Mouse (Mus musculus) hindbrain, postnatal 0 days (tissue): ENCODE data around the gene Rab4b. TPM values are rescaled to one million over a fixed set of nuclear protein-coding genes. Genes with fewer than 3 reads are reported as not detected.

ENCODE experiments used
- ATAC-seq: fragments of 200-750 bp; cut with Nextera tagmentation; 2 replicates; pipeline ENCODE4 v1.8.0; 2017; ENCODE audit warnings: mild to moderate bottlenecking, moderate TSS enrichment, moderate library complexity
- DNase-seq: peaks from one replicate; pipeline ENCODE4 v3.0.0-alpha.2; 2015; ENCODE audit warnings: low spot score
- H3K27ac ChIP-seq: fragments of 300-500 bp; sonication (generic); 2 replicates; pipeline ENCODE4 v1.5.1; 2014; ENCODE audit warnings: mild to moderate bottlenecking
- H3K27me3 ChIP-seq: fragments of 300-500 bp; sonication (generic); 2 replicates; pipeline ENCODE4 v1.6.1; 2014; ENCODE audit warnings: low read length, mixed read lengths; ENCODE audit not compliant: insufficient read depth
- H3K36me3 ChIP-seq: fragments of 300-500 bp; sonication (generic); 2 replicates; pipeline ENCODE4 v1.6.1; 2014; ENCODE audit warnings: low read length, mixed read lengths; ENCODE audit not compliant: insufficient read depth
- H3K4me1 ChIP-seq: fragments of 300-500 bp; sonication (generic); 2 replicates; pipeline ENCODE4 v1.6.1; 2014; ENCODE audit warnings: antibody characterized with exemption, low read length, mixed read lengths; ENCODE audit not compliant: insufficient read depth
- H3K4me2 ChIP-seq: fragments of 300-500 bp; sonication (generic); 2 replicates; pipeline ENCODE4 v1.6.1; 2014; ENCODE audit warnings: low read depth, mild to moderate bottlenecking, low read length, moderate library complexity, mixed read lengths
- H3K4me3 ChIP-seq: fragments of 300-500 bp; sonication (generic); 2 replicates; pipeline ENCODE4 v1.5.1; 2014; ENCODE audit warnings: low read length
- H3K9ac ChIP-seq: fragments of 300-500 bp; sonication (generic); replicated peaks from 2 replicates; pipeline ENCODE4 v1.6.1; 2014; ENCODE audit warnings: mild to moderate bottlenecking, low read length, moderate library complexity, mixed read lengths
- H3K9me3 ChIP-seq: fragments of 300-500 bp; sonication (generic); 2 replicates; pipeline ENCODE4 v1.6.1; 2016; ENCODE audit warnings: low read length, mixed read lengths
- CTCF ChIP-seq: IDR thresholded peaks from 2 replicates; pipeline ENCODE4 v1.5.1; 2016; ENCODE audit warnings: antibody characterized with exemption, control low read depth, low read depth
- WGBS: fragments of 180-500 bp; shearing (Covaris S2); extraction: QIAGEN DNeasy Blood & Tissue Kit; methylation state at CpG from one replicate; pipeline ENCODE4 v1.1.7; 2014; 5-methylcytosine and 5-hydroxymethylcytosine counted together
- polyA plus RNA-seq: library from polyadenylated mRNA; unstranded; fragments of >200 nt; fragmentation: Nextera tagmentation; extraction: Ambion mirVana; gene quantifications from 2 replicates; pipeline ENCODE4 v1.2.1, GENCODE M21; 2015
- total RNA-seq: library from RNA; depleted of rRNA; stranded (reverse); fragments of >200 nt; gene quantifications from 2 replicates; pipeline ENCODE4 v1.2.3, GENCODE M21; 2014

The Rab4b gene
- total and polyA plus RNA-seq, 2 experiments from 2014 or later = 76.9 to 125 TPM

DNA sequence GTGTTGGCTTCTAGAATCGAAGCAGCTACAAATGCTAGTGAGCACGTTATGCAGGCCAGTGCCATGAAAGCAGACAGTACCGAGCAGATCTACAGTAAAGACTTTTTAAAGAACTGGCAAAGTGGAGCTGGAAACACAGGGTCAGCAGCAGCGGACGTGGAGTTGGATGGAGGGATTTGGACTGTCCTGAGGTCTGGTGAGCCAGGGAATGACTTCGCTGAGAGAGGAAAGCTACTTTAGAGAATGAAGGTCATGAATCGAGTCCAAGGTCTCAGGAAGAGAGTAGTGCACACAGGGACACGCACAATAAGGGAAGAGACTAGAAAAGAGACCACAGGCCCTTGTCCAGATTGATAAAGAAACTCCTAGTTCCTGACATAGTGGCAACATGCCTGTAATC is 18.9 kb upstream of the Rab4b start:
- WGBS = 93% methylated on average over 8 of the region's 8 CpGs
- ATAC-seq (no peak), DNase-seq (no peak)
- Histone ChIP-seq H3K36me3 (peaks cover 19% of the 10 kb centered on the region; the same call in 1 of the 2 replicates), H3K4me3 (no peak overlapping the region), H3K27me3 (no peaks in the 10 kb centered on the region), H3K27ac (no peak overlapping the region), H3K4me2 (no peak overlapping the region), H3K9ac (no peak overlapping the region), H3K4me1 (peaks cover 13% of the 10 kb centered on the region), H3K9me3 (no peaks in the 10 kb centered on the region)
- TF ChIP-seq CTCF = no peak

DNA sequence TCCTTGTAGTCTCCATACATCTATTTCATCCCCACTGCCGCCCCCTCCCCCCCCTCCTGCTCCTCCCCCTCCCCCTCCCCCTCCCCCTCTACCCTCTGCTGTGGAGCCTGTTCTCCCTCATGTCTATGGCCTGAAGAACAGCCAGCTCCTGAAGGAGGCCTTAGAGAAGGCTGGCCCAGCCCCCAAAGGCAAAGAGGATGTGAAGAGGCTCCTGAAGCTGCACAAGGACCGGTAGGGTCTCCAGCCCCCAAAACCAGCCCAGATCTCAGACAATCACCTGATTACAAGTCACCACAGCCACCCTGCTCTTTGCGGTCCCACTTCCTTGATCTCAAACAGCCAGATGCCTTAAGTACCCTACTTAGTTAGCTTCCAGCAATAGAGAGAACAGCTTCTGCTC is 18.4 kb upstream of the Rab4b start:
- 83% methylated on average over 3 of the region's 3 CpGs for WGBS
- Histone ChIP-seq H3K27me3 (no peaks in the 10 kb centered on the region), H3K4me2 (no peak overlapping the region), H3K4me3 (no peak overlapping the region), H3K36me3 (peaks cover 19% of the 10 kb centered on the region; the same call in 1 of the 2 replicates), H3K27ac (no peak overlapping the region), H3K9ac (no peak overlapping the region), H3K9me3 (no peaks in the 10 kb centered on the region), H3K4me1 (peaks cover 13% of the 10 kb centered on the region)
- no peak for TF ChIP-seq CTCF
- no peak for DNase-seq
- no peak for ATAC-seq

DNA sequence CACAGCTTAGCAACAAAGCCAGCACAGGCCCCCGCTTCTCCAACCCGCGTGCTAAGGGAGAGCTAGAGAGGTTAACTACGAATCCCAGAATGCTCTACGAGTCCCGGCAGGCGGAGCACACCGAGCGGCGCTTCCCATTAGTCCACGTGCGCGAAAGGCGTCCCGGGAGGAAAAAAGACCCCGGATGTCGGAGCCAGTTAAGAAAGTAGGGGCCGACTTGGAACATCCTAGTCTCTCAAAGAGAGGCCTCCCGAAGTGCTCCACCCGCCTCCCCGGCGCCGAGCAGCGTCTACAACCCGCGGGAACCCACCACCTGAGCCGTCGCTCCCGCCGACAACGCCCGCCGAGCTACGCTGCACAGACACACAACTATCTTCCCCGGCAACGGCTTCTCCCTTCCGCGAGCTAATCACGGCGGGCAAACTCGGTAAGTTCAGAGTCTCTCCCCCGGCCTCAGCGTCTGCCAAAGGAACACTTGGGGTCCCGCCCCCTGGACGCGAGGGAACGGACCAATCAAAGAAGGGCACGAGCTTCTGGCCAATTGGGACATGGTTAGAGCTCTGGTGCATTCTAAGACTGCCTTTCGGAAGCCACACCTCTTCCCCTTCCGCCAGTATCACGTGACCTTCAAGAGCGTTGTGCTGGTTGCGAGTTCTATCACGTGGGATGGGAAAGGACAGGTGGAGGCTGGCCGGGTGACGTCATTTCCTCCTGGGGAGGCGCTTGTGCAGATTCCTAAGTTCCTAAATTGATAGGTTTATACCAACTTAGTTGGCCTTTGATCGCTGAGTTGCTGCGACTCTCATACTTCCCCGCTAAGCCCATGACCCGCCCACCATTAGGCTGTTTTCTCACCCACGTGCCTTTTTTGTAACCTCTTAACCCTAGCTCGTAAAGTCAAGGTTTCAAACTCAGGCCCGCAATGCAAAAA is 17.2 kb upstream of the Rab4b start, which contains the start of the genes BC024978 and Snrpa:
Gene BC024978, plus strand, starts transcription at position 101 of the 931 bp plus-strand sequence.
Gene Snrpa, minus strand, starts transcription at position 591 of the 931 bp plus-strand sequence.
- H3K4me2 ChIP-seq = peak within 1 kb of the TSS; percentile 82
- DNase-seq = peak; percentile 98
- no peaks in the 10 kb centered on the region for H3K9me3 ChIP-seq
- H3K27ac ChIP-seq = peak within 1 kb of the TSS; percentile 99
- WGBS = under 1% methylated on average over 63 of the region's 64 CpGs
- H3K36me3 ChIP-seq = peaks cover 31% of the 10 kb centered on the region
- H3K9ac ChIP-seq = peak within 1 kb of the TSS; percentile 91
- peaks cover 13% of the 10 kb centered on the region for H3K4me1 ChIP-seq
- H3K27me3 ChIP-seq = no peaks in the 10 kb centered on the region
- H3K4me3 ChIP-seq = peak within 1 kb of the TSS; percentile 84
- ATAC-seq = peak; percentile 98
- TF ChIP-seq CTCF = 0 out of 2 replicates have a peak, but pooled peaks have one; percentile 1

DNA sequence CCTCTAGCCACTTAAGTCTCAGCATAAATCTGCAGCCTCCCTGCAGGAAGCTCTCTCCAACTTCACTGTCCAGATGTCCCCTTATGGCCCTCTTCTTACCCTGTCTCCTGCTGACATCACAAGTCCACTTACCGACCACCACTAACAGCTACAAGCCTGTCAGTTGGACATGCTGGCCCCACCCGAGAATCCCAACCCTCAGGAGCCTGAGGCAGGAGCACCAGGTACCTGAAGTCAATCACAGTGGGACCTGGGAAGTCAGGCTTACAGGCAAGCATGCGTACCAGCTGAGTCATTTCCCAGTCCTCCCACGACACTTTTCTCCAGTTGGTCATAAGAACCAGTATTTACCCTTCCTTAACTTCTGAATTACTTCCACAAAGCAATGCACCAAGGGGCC is 15.0 kb upstream of the Rab4b start:
- Histone ChIP-seq H3K4me1 (peaks cover 13% of the 10 kb centered on the region), H3K9me3 (no peaks in the 10 kb centered on the region), H3K27ac (no peak overlapping the region), H3K36me3 (peaks cover 52% of the 10 kb centered on the region), H3K27me3 (no peaks in the 10 kb centered on the region), H3K4me3 (no peak overlapping the region), H3K9ac (no peak overlapping the region), H3K4me2 (no peak overlapping the region)
- DNase-seq (no peak), ATAC-seq (no peak)
- TF ChIP-seq CTCF = no peak
- 79% methylated on average over 4 of the region's 4 CpGs for WGBS

DNA sequence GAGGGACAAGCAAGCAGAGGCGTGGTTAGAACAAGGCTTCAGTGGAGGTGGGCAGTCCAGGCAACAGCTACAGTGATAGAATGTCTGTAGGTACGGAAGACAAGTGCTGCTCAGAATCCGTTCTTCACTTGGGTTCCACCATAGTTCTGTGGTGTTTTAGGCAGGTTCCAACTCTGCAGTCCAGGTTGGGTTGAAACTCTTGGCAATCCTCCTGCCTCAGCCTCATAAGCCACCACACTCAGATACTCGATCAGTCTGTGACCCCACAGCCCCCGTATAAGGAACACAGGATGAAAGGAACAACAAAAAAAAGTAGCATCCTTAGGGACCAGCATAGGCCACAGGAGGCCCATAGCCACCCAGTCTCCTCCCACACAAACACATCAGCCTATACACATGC is 13.7 kb upstream of the Rab4b start:
- H3K4me3 ChIP-seq = no peak overlapping the region
- WGBS = 94% methylated on average over 5 of the region's 5 CpGs

DNA sequence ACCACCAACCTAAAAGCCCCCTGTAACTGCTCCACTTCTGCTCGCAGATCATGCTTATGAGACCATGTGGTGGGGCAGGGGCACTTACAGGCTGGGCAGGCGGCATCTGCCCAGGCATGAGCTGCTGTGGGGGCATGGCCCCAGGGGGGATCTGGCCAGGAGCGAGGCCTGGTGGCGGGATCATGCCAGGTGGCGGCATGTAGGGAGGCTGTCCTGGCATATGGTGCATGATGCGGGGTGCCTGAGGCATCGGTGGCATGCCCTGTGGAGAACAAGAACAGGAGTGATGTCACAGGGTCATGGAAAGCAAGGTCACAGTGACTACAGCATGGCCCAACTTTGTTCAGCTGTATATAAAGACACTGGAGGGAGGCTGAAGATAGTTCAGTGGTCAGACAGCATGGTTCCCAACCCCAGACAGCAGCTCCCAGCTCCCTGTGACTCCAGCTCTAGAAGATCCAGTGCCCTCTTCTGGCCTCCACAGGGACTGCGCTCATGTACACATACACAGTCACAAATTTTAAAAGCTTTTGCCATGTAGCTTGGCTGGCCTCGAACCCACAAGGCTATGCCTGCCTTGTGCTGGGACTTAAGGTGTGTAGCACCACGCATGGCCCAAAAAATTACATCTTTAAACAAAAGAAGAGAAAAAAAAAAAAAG is 10.7 kb upstream of the Rab4b start:
- H3K4me3 ChIP-seq = no peak overlapping the region
- no peaks in the 10 kb centered on the region for H3K27me3 ChIP-seq
- DNase-seq (no peak), ATAC-seq (no peak)
- no peak overlapping the region for H3K4me2 ChIP-seq
- peaks cover 86% of the 10 kb centered on the region for H3K36me3 ChIP-seq
- H3K4me1 ChIP-seq = peaks cover 6% of the 10 kb centered on the region
- TF ChIP-seq CTCF = peak; percentile 32; the same call in 1 of the 2 replicates
- H3K9me3 ChIP-seq = no peaks in the 10 kb centered on the region
- H3K27ac ChIP-seq = no peak overlapping the region
- H3K9ac ChIP-seq = no peak overlapping the region
- WGBS = 80% methylated on average over 10 of the region's 10 CpGs

More for the DNA sequence above, 13.7 kb upstream of the Rab4b start:
- DNase-seq = no peak
- ATAC-seq = no peak
- TF ChIP-seq CTCF = no peak
- no peak overlapping the region for H3K27ac ChIP-seq
- H3K27me3 ChIP-seq = no peaks in the 10 kb centered on the region
- no peak overlapping the region for H3K9ac ChIP-seq
- no peaks in the 10 kb centered on the region for H3K9me3 ChIP-seq
- peaks cover 13% of the 10 kb centered on the region for H3K4me1 ChIP-seq
- H3K4me2 ChIP-seq = no peak overlapping the region
- peaks cover 61% of the 10 kb centered on the region for H3K36me3 ChIP-seq
